Mouse (Mus musculus) adrenal gland, adult 18-20 months (tissue): Measurements from ENCODE around the gene Ssbp2. TPM values are rescaled to one million over a fixed set of nuclear protein-coding genes. Genes with fewer than 3 reads are reported as not detected.

Source experiments
- DNase-seq, 2 experiments: peaks; one replicate each; pipeline ENCODE4 v3.0.0; 2021 to 2022; ENCODE audit warnings: low spot score in 2 of 2
- microRNA-seq, 2 experiments: library from miRNA; unstranded; fragments of <30 nt; microRNA quantifications; one replicate each; pipeline ENCODE4 v1.2.0; 2021; ENCODE audit warnings: borderline number of aligned reads in 2 of 2
- total RNA-seq, 2 experiments: library from RNA; stranded (reverse); gene quantifications; 1 replicate in 1 of 2; 2 replicates in 1 of 2; pipeline ENCODE4 v1.2.3; 2021

Ssbp2 gene
- total RNA-seq, 2 experiments from 2014 or later = 20.1 to 28.4 TPM

DNA sequence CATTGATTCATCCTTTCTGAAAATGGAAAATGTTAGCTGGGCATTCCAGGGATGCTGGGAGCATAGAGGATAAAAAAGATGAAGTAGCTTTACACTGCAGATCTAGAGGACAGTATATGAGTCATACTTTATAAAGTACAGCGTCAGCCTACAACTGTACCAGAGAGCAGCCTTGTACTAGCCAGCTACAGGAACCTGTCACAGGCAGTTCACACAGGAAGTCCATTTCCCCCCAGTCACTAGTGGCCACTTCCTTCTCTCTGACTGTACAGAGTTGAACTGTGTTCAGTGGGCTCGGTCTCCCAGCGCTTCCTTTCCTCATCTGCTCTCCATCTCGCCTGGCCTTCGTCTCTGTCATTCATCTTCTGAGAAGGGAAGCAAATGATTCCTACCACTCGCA lies 242.3 kb downstream of the Ssbp2 start:
- no peak for DNase-seq

GRCm38 (mm10) chr13:91719487-91719886 lies 259.4 kb downstream of the Ssbp2 start:
- DNase-seq = no peak

DNA sequence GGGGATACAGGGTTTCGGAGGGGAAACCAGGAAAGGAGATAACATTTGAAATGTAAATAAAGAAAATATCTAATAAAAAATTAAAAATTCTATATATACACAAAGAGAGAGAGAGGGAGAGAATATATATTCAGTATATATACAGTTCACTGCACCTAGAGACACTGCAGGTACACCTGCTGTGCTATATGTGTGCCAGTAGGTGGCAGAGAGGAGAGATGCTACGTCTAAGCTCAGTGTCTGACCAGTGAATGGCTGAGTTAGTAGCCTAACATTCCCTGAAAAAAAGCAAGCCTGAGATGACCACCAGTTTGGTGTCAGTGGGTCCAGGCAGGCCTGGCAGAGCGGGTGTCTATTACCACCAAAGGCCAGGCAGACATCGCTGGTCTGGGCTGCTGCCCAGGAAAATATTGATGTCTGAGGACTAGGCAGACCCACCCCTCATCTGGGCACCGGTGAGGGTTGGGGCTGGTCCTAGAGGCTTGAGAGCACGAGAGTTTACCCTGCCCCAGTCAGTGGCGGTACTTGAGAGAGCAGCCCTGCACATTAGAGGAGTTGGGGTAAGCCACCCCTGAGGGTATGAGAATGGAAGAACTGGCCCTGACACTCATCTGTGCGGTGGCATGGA lies 263.1 kb downstream of the Ssbp2 start:
- DNase-seq = no peak

DNA sequence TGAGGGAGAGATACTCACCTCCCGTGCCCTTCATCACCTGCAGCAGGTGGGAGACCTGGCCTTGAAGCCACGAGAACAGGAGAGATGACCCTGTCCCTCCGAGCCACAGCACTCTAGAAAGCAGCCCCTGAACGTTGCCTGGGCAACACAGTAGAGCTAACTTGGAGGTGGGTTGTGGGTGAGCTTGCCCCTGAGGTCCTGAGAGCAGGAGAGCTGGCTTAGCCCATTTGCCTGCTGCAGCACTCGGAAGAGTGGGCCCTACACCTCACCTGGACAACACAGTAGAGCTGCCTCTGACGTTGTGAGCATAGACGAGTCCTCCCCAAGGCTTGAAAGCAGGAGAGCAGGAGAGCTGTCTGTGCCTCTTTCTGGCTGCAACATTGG lies 263.6 kb downstream of the Ssbp2 start:
- no peak for DNase-seq

GRCm38 (mm10) chr13:91724211-91724610 lies 264.1 kb downstream of the Ssbp2 start:
- no peak for DNase-seq

GRCm38 (mm10) chr13:91725130-91725529 lies 265.0 kb downstream of the Ssbp2 start:
- no peak for DNase-seq

GRCm38 (mm10) chr13:91727899-91728298 lies 267.8 kb downstream of the Ssbp2 start:
- DNase-seq = no peak

DNA sequence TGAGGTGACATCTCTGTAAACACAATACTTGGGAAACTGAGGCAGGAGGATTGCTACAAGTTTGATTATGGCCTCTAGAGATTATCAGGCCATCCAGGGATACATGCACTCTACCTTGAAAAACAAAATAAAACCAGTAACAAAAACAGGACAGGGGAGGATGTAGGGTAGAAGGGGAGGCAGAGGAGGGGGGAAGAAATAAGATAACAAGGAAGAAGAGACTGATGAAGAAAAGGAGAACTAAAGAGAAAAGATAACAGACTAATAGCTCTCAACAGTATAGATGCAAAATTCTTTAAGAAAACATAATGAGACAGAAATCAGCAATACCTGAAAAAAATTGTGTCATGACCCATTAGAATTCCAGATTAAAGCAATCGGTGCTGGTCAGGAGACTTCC lies 277.1 kb downstream of the Ssbp2 start:
- DNase-seq = no peak

- no peak for DNase-seq
Measured at GRCm38 (mm10) chr13:91740851-91741250, 280.8 kb downstream of the Ssbp2 start.

GRCm38 (mm10) chr13:91741280-91742047 lies 281.4 kb downstream of the Ssbp2 start, which contains the start of gene Acot12:
Acot12 (plus strand) TSS chr13:91741512.
- peak; percentile 48 to 50 for DNase-seq

DNA sequence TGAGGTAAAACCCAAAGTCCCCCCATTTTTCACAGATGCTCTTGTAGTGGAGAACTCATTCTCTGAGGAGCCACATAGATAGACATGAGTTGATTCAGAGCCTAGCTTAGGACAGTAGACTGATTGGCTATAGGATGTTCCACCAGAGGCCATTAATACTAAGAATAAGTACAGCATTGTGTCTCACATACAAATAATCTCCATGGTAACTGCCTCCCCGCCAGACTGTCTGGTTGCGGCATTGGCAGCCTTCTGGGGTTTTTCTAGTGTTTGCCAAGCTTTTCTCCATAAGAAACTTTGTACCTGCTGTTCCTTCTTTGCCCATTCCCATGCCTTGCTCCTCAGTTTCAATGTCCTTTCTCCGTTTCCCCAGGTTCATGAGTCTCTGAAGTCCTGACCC lies 283.1 kb downstream of the Ssbp2 start:
- DNase-seq = peak in 1 of 2 experiments; percentile 8

DNA sequence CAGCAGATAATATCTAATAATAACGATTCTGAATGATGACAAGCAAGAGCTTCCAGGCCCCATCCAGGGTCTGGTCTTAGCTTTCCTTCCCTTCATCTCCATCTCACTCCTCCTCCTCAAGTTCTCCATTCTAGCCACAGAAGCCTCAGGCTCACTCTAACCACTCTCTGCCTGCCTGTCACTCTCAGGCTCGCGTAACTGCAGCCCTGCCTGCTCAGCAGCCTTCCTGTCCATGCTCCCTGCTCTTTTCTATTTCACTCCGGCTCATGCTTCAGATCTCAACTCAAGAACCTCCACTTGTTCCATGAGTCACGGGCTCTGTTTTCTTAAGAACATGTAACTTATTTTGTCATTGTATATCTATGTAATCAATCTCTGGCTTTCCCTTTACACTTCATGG lies 286.4 kb downstream of the Ssbp2 start:
- DNase-seq = no peak

GRCm38 (mm10) chr13:91748401-91748800 lies 288.3 kb downstream of the Ssbp2 start:
- no peak for DNase-seq

DNA sequence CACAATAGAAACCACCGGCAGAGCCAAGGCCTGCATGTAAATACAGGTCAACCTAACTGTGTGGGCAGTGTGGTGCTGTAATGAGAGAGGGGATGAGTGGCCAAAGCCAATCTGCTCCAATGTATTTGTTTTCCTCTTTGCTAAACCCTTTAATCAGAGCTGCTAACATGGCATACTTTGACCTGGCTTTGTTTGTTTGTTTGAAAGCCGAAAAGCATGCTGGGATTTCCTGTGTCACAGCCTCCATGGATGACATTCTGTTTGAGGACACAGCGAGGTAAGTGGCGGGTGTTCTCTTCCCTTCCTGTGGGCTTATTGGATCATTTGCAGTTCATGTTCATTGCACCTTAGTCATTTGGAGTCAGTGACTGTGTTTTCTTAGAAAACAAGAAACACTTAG lies 289.9 kb downstream of the Ssbp2 start:
- no peak for DNase-seq

Small RNAs within 50 kb of the gene (microRNA-seq; reads per million reads assigned to microRNA genes)
- gene Gm27656 = 0 reads per million in 2 experiments

Other genes starting within 250 kb of the Ssbp2 start
- 10 to 100 TPM; 17.7 to 22.4 TPM for gene Atg10, start 236.3 kb upstream of the Ssbp2 start, total RNA-seq